Mouse (Mus musculus) CH12.LX (cell line): Measurements from ENCODE around the gene Card19. TPM values are rescaled to one million over a fixed set of nuclear protein-coding genes. Genes with fewer than 3 reads are reported as not detected.
A peak's percentile ranks its signal among the peaks of the same experiment; 100 is the strongest.

Source experiments
- DNase-seq: peaks from one replicate; pipeline ENCODE4 v3.0.0-alpha.2; 2013; ENCODE audit errors: extremely low read depth
- H3K27ac ChIP-seq: 2 replicates; pipeline ENCODE4 v1.5.1; 2012; ENCODE audit warnings: low read depth, mild to moderate bottlenecking, control low read depth, moderate library complexity; ENCODE audit not compliant: insufficient read depth
- H3K27me3 ChIP-seq: replicated peaks from 2 replicates; pipeline ENCODE3; 2012; ENCODE audit warnings: inconsistent platforms
- H3K36me3 ChIP-seq, 2 experiments: replicated peaks in 1 of 2; 2 replicates each; pipeline versions ENCODE3 to v1.6.1; 2012; ENCODE audit warnings: inconsistent platforms in 1 of 2, low read length in 1 of 2, mild to moderate bottlenecking in 1 of 2, mixed read lengths in 1 of 2, moderate library complexity in 1 of 2; ENCODE audit not compliant: control insufficient read depth in 1 of 2, insufficient read depth in 1 of 2
- H3K4me1 ChIP-seq, 2 experiments: 2 replicates each; pipeline ENCODE4 v1.6.1; 2012; ENCODE audit warnings: inconsistent platforms in 1 of 2, moderate library complexity in 1 of 2; ENCODE audit not compliant: insufficient read depth in 2 of 2, control insufficient read depth in 1 of 2
- H3K4me2 ChIP-seq: 2 replicates; pipeline ENCODE4 v1.6.1; 2012; ENCODE audit warnings: low read depth, mild to moderate bottlenecking, control low read depth; ENCODE audit not compliant: poor library complexity, insufficient read depth, severe bottlenecking
- H3K4me3 ChIP-seq, 3 experiments: fragments of 150-350 bp in 1 of 3; sonication (generic) in 1 of 3; replicated peaks in 1 of 3; 2 replicates each; pipeline versions ENCODE3 to v1.5.1; 2011 to 2012; ENCODE audit warnings: low read depth in 2 of 3, low read length in 2 of 3, mild to moderate bottlenecking in 2 of 3, moderate library complexity in 2 of 3, control low read depth in 1 of 3, improper control_type of control experiment in 1 of 3, inconsistent platforms in 1 of 3, mixed read lengths in 1 of 3; ENCODE audit not compliant: poor library complexity in 1 of 3
- H3K79me2 ChIP-seq: replicated peaks from 2 replicates; pipeline ENCODE4 v1.6.1; 2012; ENCODE audit warnings: mild to moderate bottlenecking, moderate library complexity; ENCODE audit not compliant: control insufficient read depth, poor library complexity, insufficient read depth, severe bottlenecking; ENCODE audit errors: extremely low read depth
- H3K9ac ChIP-seq: 2 replicates; pipeline ENCODE4 v1.6.1; 2012; ENCODE audit warnings: low read depth, mild to moderate bottlenecking, control low read depth, moderate library complexity; ENCODE audit not compliant: insufficient read depth
- H3K9me3 ChIP-seq: replicated peaks from 2 replicates; pipeline ENCODE3; 2012; ENCODE audit warnings: low read length, inconsistent platforms, mixed read lengths
- BHLHE40 ChIP-seq: IDR thresholded peaks from 2 replicates; pipeline ENCODE4 v1.6.1; 2011; ENCODE audit warnings: mild to moderate bottlenecking, low read depth, low read length, improper control_type of control experiment
- CHD1 ChIP-seq: IDR thresholded peaks from 2 replicates; pipeline ENCODE4 v1.6.1; 2012; ENCODE audit warnings: low read depth, low read length, improper control_type of control experiment, inconsistent platforms
- CHD2 ChIP-seq: IDR thresholded peaks from 2 replicates; pipeline ENCODE4 v1.6.1; 2011; ENCODE audit warnings: low read length, improper control_type of control experiment
- CTCF ChIP-seq, 2 experiments: IDR thresholded peaks in 1 of 2; conservative IDR thresholded peaks in 1 of 2; 2 replicates each; pipeline ENCODE4 v1.5.1; 2011 to 2012; ENCODE audit warnings: low read depth in 2 of 2, low read length in 2 of 2, improper control_type of control experiment in 1 of 2, inconsistent platforms in 1 of 2, mild to moderate bottlenecking in 1 of 2, moderate library complexity in 1 of 2
- E2F4 ChIP-seq: IDR thresholded peaks from 2 replicates; pipeline ENCODE4 v1.6.1; 2011; ENCODE audit warnings: low read depth, low read length, improper control_type of control experiment; ENCODE audit not compliant: insufficient replicate concordance
- ELF1 ChIP-seq: IDR thresholded peaks from 2 replicates; pipeline ENCODE4 v1.6.1; 2014; ENCODE audit warnings: low read depth, mild to moderate bottlenecking, inconsistent platforms, low read length, improper control_type of control experiment
- EP300 ChIP-seq: IDR thresholded peaks from 2 replicates; pipeline ENCODE4 v1.6.1; 2011; ENCODE audit warnings: low read length, improper control_type of control experiment
- ETS1 ChIP-seq: conservative IDR thresholded peaks from 2 replicates; pipeline ENCODE4 v1.6.1; 2012; ENCODE audit warnings: low read depth, mild to moderate bottlenecking, inconsistent platforms, low read length, improper control_type of control experiment, moderate library complexity
- GABPA ChIP-seq: IDR thresholded peaks from 2 replicates; pipeline ENCODE4 v1.6.1; 2012; ENCODE audit warnings: low read depth, low read length, improper control_type of control experiment, inconsistent platforms; ENCODE audit not compliant: insufficient replicate concordance
- HCFC1 ChIP-seq: IDR thresholded peaks from 2 replicates; pipeline ENCODE4 v1.6.1; 2012; ENCODE audit warnings: low read depth, mild to moderate bottlenecking, inconsistent platforms, low read length, improper control_type of control experiment
- IRF4 ChIP-seq: IDR thresholded peaks from 2 replicates; pipeline ENCODE4 v1.6.1; 2014; ENCODE audit warnings: low read depth, mild to moderate bottlenecking, inconsistent platforms, low read length, improper control_type of control experiment
- JUN ChIP-seq: IDR thresholded peaks from 2 replicates; pipeline ENCODE4 v1.6.1; 2011; ENCODE audit warnings: low read depth, mild to moderate bottlenecking, low read length, improper control_type of control experiment, moderate library complexity; ENCODE audit not compliant: insufficient read depth
- JUND ChIP-seq: conservative IDR thresholded peaks from 2 replicates; pipeline ENCODE4 v1.6.1; 2011; ENCODE audit warnings: low read depth, low read length, improper control_type of control experiment
- KAT2A ChIP-seq: IDR thresholded peaks from 2 replicates; pipeline ENCODE4 v1.6.1; 2012; ENCODE audit warnings: low read length, improper control_type of control experiment, inconsistent platforms; ENCODE audit not compliant: insufficient replicate concordance
- MAX ChIP-seq: IDR thresholded peaks from 2 replicates; pipeline ENCODE4 v1.6.1; 2011; ENCODE audit warnings: low read length, improper control_type of control experiment
- MAZ ChIP-seq: IDR thresholded peaks from 2 replicates; pipeline ENCODE4 v1.6.1; 2012; ENCODE audit warnings: low read depth, mild to moderate bottlenecking, inconsistent platforms, low read length, improper control_type of control experiment, moderate library complexity
- MEF2A ChIP-seq: IDR thresholded peaks from 2 replicates; pipeline ENCODE4 v1.6.1; 2014; ENCODE audit warnings: low read depth, mild to moderate bottlenecking, inconsistent platforms, low read length, improper control_type of control experiment, borderline replicate concordance
- MXI1 ChIP-seq: IDR thresholded peaks from 2 replicates; pipeline ENCODE4 v1.6.1; 2011; ENCODE audit warnings: mild to moderate bottlenecking, low read depth, low read length, improper control_type of control experiment
- MYC ChIP-seq: IDR thresholded peaks from 2 replicates; pipeline ENCODE4 v1.6.1; 2011; ENCODE audit warnings: low read depth, mild to moderate bottlenecking, improper control_type of control experiment, low read length
- NELFE ChIP-seq: IDR thresholded peaks from 2 replicates; pipeline ENCODE4 v1.6.1; 2011; ENCODE audit warnings: low read depth, low read length, improper control_type of control experiment
- POLR2A ChIP-seq: IDR thresholded peaks from 2 replicates; pipeline ENCODE4 v1.6.1; 2011; ENCODE audit warnings: low read depth, mild to moderate bottlenecking, improper control_type of control experiment, low read length
- POLR2AphosphoS2 ChIP-seq: IDR thresholded peaks from 2 replicates; pipeline ENCODE4 v1.6.1; 2011; ENCODE audit warnings: low read depth, low read length, improper control_type of control experiment
- RAD21 ChIP-seq: IDR thresholded peaks from 2 replicates; pipeline ENCODE4 v1.6.1; 2011; ENCODE audit warnings: low read depth, mild to moderate bottlenecking, low read length, improper control_type of control experiment, moderate library complexity
- SIN3A ChIP-seq: IDR thresholded peaks from 2 replicates; pipeline ENCODE4 v1.6.1; 2012; ENCODE audit warnings: low read length, improper control_type of control experiment, inconsistent platforms
- USF1 ChIP-seq: IDR thresholded peaks from 2 replicates; pipeline ENCODE4 v1.6.1; 2014; ENCODE audit warnings: low read depth, mild to moderate bottlenecking, inconsistent platforms, low read length, improper control_type of control experiment
- USF2 ChIP-seq: conservative IDR thresholded peaks from 2 replicates; pipeline ENCODE4 v1.6.1; 2011; ENCODE audit warnings: low read depth, low read length, improper control_type of control experiment
- ZC3H11A ChIP-seq: IDR thresholded peaks from 2 replicates; pipeline ENCODE4 v1.6.1; 2012; ENCODE audit warnings: low read depth, mild to moderate bottlenecking, inconsistent platforms, low read length, improper control_type of control experiment
- ZMIZ1 ChIP-seq: IDR thresholded peaks from 2 replicates; pipeline ENCODE4 v1.6.1; 2012; ENCODE audit warnings: low read depth, mild to moderate bottlenecking, inconsistent platforms, low read length, improper control_type of control experiment
- ZNF384 ChIP-seq: IDR thresholded peaks from 2 replicates; pipeline ENCODE4 v1.6.1; 2012; ENCODE audit warnings: low read depth, low read length, improper control_type of control experiment, inconsistent platforms
- dilution Hi-C: fragments of 300-500 bp; cut with MboI; formaldehyde crosslinking; loops from 2 replicates; pipeline ENCODE4 v1.14.3; 2020; ENCODE audit warnings: low sequenced_read_pairs; ENCODE audit not compliant: extremely low pct_unique_long_range_greater_than_20kb, extremely low pct_ligation_motif_present
- in situ Hi-C: fragments of 300-500 bp; cut with MboI; formaldehyde crosslinking; loops from 3 replicates; pipeline ENCODE4 v1.14.3; 2019; ENCODE audit warnings: low sequenced_read_pairs, low pct_ligation_motif_present, low pct_unique_long_range_greater_than_20kb, mixed read lengths
- polyA plus RNA-seq: library from polyadenylated mRNA; unstranded; fragments of >175 nt; gene quantifications from 2 replicates; pipeline ENCODE4 v1.2.1, GENCODE M21; 2012; ENCODE audit warnings: low read depth; ENCODE audit not compliant: insufficient read length
- total RNA-seq, 2 experiments: library from RNA; depleted of rRNA; stranded (reverse); fragments of 300-350 nt in 1 of 2; fragments of >200 nt in 1 of 2; gene quantifications; 2 replicates each; pipeline ENCODE4 v1.2.3; 2012 to 2014

The Card19 gene
- total and polyA plus RNA-seq, 3 experiments = 3.9 to 9.3 (median 5.2) TPM

DNA sequence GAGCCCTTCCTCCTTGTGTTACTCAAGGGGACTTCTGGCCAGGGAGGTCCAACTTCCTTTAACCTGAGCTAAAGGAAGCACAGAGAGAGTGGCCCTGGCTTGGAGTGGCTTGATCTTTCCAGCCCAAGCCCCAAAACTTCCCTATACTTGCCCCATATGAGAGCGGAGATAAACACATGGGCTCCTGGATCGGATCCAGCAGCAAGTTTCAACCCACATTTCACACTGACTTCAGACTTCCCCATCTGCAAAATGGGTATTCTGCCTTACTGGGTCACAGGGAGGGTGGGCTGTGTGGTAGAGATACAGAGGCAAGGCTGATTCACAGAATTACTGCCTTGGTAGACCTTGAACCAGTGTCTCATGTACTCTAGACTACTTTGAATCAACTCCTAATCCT is 27.7 kb upstream of the Card19 start:
- Histone ChIP-seq H3K4me1 (peaks cover 18 to 44% of the 10 kb centered on the region in 2 experiments), H3K79me2 (no peaks in the 10 kb centered on the region), H3K4me2 (no peak overlapping the region), H3K36me3 (peaks cover 3 to 17% of the 10 kb centered on the region in 2 experiments), H3K9ac (0 out of 2 replicates have a peak overlapping the region, but pooled peaks have one; percentile 21), H3K27ac (no peak overlapping the region), H3K27me3 (no peaks in the 10 kb centered on the region), H3K9me3 (peaks cover 19% of the 10 kb centered on the region), H3K4me3 (no peak overlapping the region)
- no peak for DNase-seq
- no peak for TF ChIP-seq POLR2A
- TF ChIP-seq JUN = no peak
- no peak for TF ChIP-seq MYC
- TF ChIP-seq MAX = no peak
- no peak for TF ChIP-seq GABPA
- TF ChIP-seq RAD21 = no peak
- TF ChIP-seq SIN3A = no peak
- no peak for TF ChIP-seq POLR2AphosphoS2
- no peak for TF ChIP-seq ELF1
- no peak for TF ChIP-seq ZMIZ1
- no peak for TF ChIP-seq E2F4
- no peak for TF ChIP-seq HCFC1
- TF ChIP-seq MXI1 = no peak
- in situ Hi-C loops (no loop called here), dilution Hi-C loops (no loop called here)

- Histone ChIP-seq H3K9me3 (peaks cover 9% of the 10 kb centered on the region), H3K4me2 (peak overlapping the region; percentile 30), H3K9ac (peak overlapping the region; percentile 24; the same call in 1 of the 2 replicates), H3K4me1 (peaks cover 14 to 46% of the 10 kb centered on the region in 2 experiments), H3K27ac (peak overlapping the region; percentile 79), H3K4me3 (peak overlapping the region; percentile 36 to 50 (median 44)), H3K36me3 (peaks cover 6 to 26% of the 10 kb centered on the region in 2 experiments), H3K79me2 (no peaks in the 10 kb centered on the region), H3K27me3 (no peaks in the 10 kb centered on the region)
- dilution Hi-C loops = no loop called here
- in situ Hi-C loops = no loop called here
- peak; percentile 91 for DNase-seq
- TF ChIP-seq BHLHE40 (peak; percentile 43; the same call in 1 of the 2 replicates), KAT2A (no peak), ZNF384 (no peak), MYC (no peak), MAX (no peak), USF2 (no peak; the same call in 1 of the 2 replicates), NELFE (no peak), CHD1 (no peak), MXI1 (0 out of 2 replicates have a peak, but pooled peaks have one; percentile 30), RAD21 (no peak), IRF4 (peak; percentile 80), EP300 (peak; percentile 72; the same call in 1 of the 2 replicates), MEF2A (peak; percentile 83; the same call in 1 of the 2 replicates), ELF1 (peak; percentile 55; the same call in 1 of the 2 replicates), GABPA (no peak), CTCF (conservative IDR thresholded peaks at IDR 0.05 in 1 of 2, IDR thresholded peaks at IDR 0.05 in 1 of 2; ENCODE audit: low read depth in 2 of 2, low read length in 2 of 2) (no peak), ZMIZ1 (no peak), JUN (no peak), E2F4 (no peak), ZC3H11A (no peak), CHD2 (peak; percentile 49; the same call in 1 of the 2 replicates), ETS1 (peak; percentile 75), USF1 (no peak), MAZ (peak; percentile 84), POLR2A (peak; percentile 44; the same call in 1 of the 2 replicates), JUND (no peak), POLR2AphosphoS2 (no peak)
Observed at GRCm38 (mm10) chr13:49242321-49243065, 26.7 kb upstream of the Card19 start.
